ENCODE assay signal across 8 mouse cellular contexts in genomic region chrX:42149557-42150345, GRCm38 (mm10). TPM values are rescaled to one million over a fixed set of nuclear protein-coding genes. Genes with fewer than 3 reads are reported as not detected.
DNase-seq lines count a peak whose midpoint lies in the region; ATAC-seq and TF ChIP-seq lines count a peak whose summit lies in the region.

No protein-coding gene starts in this region.

- H3K36me3 ChIP-seq in ES-Bruce4 (ENCODE audit: control insufficient read depth, insufficient read depth, low read length, poor library complexity, severe bottlenecking) = no peaks in the 10 kb centered on the region
- no peaks in the 10 kb centered on the region for H3K36me3 ChIP-seq in forebrain, embryonic 16.5 days (ENCODE audit: control insufficient read depth, insufficient read depth)

- no peak for TF ChIP-seq EP300 in ES-Bruce4 (IDR thresholded peaks at IDR 0.05; ENCODE audit: insufficient read depth, low read depth, low read length)

- peak overlapping the region; percentile 96 for H3K4me3 ChIP-seq in ES-Bruce4 (ENCODE audit: low read depth, low read length)
- peak overlapping the region; percentile 61 for H3K4me3 ChIP-seq in forebrain, embryonic 16.5 days (replicated peaks; ENCODE audit: low read length)

- peak; percentile 48 for ATAC-seq in forebrain, embryonic 16.5 days

- TF ChIP-seq POLR2A in ES-Bruce4 (IDR thresholded peaks at IDR 0.05; ENCODE audit: insufficient read depth, low read length) = no peak

- no peaks in the 10 kb centered on the region for H3K27me3 ChIP-seq in ES-Bruce4 (ENCODE audit: control insufficient read depth, insufficient read depth, low read length, poor library complexity, severe bottlenecking)
- no peaks in the 10 kb centered on the region for H3K27me3 ChIP-seq in forebrain, embryonic 16.5 days (replicated peaks; ENCODE audit: control insufficient read depth, insufficient read depth, low read length)

- H3K9me3 ChIP-seq in ES-Bruce4 (replicated peaks; ENCODE audit: control insufficient read depth, insufficient read depth, low read length, poor library complexity, severe bottlenecking) = no peaks in the 10 kb centered on the region
- H3K9me3 ChIP-seq in forebrain, embryonic 16.5 days (ENCODE audit: control insufficient read depth, low read length) = no peaks in the 10 kb centered on the region

- H3K4me1 ChIP-seq in ES-Bruce4 (ENCODE audit: control insufficient read depth, insufficient read depth, low read length) = no peaks in the 10 kb centered on the region
- H3K4me1 ChIP-seq in forebrain, embryonic 16.5 days (replicated peaks; ENCODE audit: control insufficient read depth, insufficient read depth, low read length) = peaks cover 4% of the 10 kb centered on the region; the same call in 1 of the 2 replicates

- peak overlapping the region; percentile 100 for H3K9ac ChIP-seq in ES-Bruce4 (ENCODE audit: low read depth, poor library complexity, severe bottlenecking)
- peak overlapping the region; percentile 88 for H3K9ac ChIP-seq in forebrain, embryonic 16.5 days (replicated peaks; ENCODE audit: low read depth, low read length)

- H3K27ac ChIP-seq in ES-Bruce4 (ENCODE audit: insufficient read depth, low read length) = peak overlapping the region; percentile 76
- H3K27ac ChIP-seq in forebrain, embryonic 16.5 days (ENCODE audit: low read length) = peak overlapping the region; percentile 99

- TF ChIP-seq CTCF in ES-Bruce4 (IDR thresholded peaks at IDR 0.05; ENCODE audit: low read depth, low read length) = no peak

- H3K4me2 ChIP-seq in forebrain, embryonic 16.5 days (ENCODE audit: low read length) = peak overlapping the region; percentile 54

- peak; percentile 75 for DNase-seq in cerebellum, adult 11-12 months
- DNase-seq in heart, postnatal 36 days = peak; percentile 66 to 71
- peak; percentile 22 to 42 for DNase-seq in layer of hippocampus, postnatal 14 days (ENCODE audit: low spot score in 2 of 2)
- peak; percentile 54 for DNase-seq in lung, postnatal 14 days
- peak; percentile 58 for DNase-seq in retina, embryonic 14.5 days (ENCODE audit: low spot score)
- peak; percentile 68 to 70 for DNase-seq in thymus, postnatal 36 days

- intact Hi-C loops in heart, postnatal 36 days (cut with DNase I) = loop anchor here (5.0 kb wide), 1 partner anchor 78 kb away; no protein-coding TSS in a partner anchor

- WGBS in forebrain, embryonic 16.5 days = 10% methylated on average over 30 of the region's 71 CpGs

RNA-seq across cellular contexts. Expression of gene Stag2, which starts 0.6 kb away (rescaled TPM):
- 87.0 and 111 TPM in 2 replicates for polyA plus RNA-seq in ES-Bruce4 (2011; ENCODE audit: insufficient read depth, insufficient read length, low read depth, missing spikeins)
- 30.3 and 36.9 TPM in 2 replicates for polyA plus RNA-seq in forebrain, embryonic 16.5 days (2015; fragmentation: Nextera tagmentation; extraction: Ambion mirVana)
- total RNA-seq in heart, postnatal 36 days (2021) = 10 to 100 TPM; 44.8 to 46.9 TPM
- 10 to 100 TPM; 47.3 to 50.8 TPM for total RNA-seq in layer of hippocampus, postnatal 14 days (2021)

Comparison
In these comparisons a context has a peak if more than half of its experiments do, and no peak if none do; other contexts are left out.
1. Peak in every context shown above with its lines: DNase-seq, ATAC-seq, H3K4me3 ChIP-seq and H3K27ac ChIP-seq.